Mouse (Mus musculus) cerebellum, adult 8-10 months (tissue): ENCODE results near the gene Bcl7a.
A peak's percentile ranks its signal among the peaks of the same experiment; 100 is the strongest.

Source experiments
- DNase-seq: peaks from one replicate; pipeline ENCODE4 v3.0.0; 2022

The Bcl7a gene

DNA sequence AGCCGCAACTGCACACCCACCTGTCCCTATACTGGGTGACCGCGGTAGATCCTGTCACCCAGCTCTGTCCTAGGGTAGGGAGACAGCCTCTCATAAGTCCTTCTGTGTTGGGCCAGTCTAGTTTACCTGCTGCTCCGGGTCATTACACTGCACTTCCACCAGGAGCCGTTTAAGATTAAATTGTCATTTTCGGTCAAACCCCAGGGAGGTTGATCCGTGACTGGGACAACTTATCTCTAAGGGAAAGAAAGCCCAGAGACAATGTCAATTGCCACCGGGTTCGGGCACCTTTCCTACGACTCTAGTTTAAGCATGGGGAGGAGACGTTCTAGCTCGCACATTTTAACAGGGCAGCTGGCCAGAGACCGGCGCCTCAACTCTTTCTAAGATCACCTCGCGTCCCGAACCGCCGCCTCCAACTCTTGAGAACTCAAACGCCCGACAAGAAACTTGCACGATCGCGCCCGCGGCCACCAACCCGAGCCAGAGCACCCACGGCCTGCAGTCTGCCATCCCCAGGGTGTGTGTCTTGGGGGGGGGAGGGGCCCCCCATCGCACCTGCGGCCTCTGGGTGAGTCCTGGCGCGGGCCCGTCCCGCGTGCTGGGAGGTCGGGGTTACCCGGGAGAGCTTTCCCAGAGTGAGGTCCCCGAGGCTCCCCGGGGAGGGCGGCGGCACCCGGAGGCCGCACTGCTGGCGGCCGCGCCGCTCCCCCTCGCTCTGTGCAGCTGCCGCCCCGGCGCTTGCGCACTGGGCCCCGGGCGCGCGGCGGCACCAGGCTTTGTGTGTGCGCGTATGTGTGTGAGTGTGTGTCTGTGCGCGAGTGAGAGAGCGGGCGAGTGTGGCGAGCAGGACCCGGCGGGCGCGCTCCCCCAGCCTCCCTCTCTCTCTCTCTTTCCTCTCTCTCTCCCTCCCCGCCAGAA is at the start of gene Bcl7a:
Gene Bcl7a (plus strand): TSS at position 128 of the 921 bp plus-strand sequence.
- peak; percentile 90 for DNase-seq

DNA sequence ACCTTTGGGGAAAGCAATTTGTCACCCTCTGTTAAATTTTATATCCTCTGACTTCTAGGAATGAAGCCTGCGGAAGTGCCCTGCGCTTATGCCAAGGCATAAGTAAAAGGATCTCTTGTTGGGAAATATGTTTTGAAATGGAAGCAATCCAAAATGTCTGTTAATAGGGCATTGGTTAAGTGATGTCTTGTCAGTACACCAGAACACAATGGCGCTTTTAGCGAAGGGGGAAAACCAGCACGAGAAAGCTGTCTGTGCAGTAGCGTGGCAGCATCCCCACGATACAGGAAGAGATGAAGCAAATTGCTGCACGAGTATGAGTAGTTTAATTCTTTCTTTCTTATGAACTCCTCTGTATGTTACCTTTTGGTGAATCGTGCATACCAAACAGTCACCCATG is 49.0 kb upstream of the Bcl7a start:
- DNase-seq: no peak

DNA sequence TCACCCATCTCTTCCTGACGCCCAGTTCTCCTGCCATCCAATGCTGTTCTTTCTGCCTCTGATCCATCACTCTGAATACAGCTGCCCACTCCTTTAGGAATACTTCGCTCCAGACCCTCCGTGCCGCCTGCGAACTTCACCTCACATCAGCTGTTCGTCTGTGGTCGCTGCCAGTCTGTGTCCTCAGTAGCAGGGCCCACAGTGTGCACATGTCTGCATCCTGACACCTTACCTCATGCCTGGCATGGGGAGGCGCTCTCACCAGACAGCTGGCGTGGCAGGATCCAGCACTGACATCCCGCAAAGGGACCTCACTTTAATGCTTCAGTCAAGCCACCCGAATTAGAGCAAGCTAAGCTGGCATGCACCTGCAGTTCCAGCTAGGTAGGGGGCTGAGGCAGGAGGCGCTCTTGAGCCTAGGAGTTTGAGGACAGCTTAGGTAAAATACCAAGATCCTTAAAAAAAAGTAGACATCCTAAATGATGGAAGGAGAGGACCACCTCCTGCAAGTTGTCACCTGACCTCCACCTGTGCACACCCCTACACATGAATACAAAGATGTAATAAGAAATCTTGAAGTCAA is 47.3 kb upstream of the Bcl7a start:
- DNase-seq: no peak

DNA sequence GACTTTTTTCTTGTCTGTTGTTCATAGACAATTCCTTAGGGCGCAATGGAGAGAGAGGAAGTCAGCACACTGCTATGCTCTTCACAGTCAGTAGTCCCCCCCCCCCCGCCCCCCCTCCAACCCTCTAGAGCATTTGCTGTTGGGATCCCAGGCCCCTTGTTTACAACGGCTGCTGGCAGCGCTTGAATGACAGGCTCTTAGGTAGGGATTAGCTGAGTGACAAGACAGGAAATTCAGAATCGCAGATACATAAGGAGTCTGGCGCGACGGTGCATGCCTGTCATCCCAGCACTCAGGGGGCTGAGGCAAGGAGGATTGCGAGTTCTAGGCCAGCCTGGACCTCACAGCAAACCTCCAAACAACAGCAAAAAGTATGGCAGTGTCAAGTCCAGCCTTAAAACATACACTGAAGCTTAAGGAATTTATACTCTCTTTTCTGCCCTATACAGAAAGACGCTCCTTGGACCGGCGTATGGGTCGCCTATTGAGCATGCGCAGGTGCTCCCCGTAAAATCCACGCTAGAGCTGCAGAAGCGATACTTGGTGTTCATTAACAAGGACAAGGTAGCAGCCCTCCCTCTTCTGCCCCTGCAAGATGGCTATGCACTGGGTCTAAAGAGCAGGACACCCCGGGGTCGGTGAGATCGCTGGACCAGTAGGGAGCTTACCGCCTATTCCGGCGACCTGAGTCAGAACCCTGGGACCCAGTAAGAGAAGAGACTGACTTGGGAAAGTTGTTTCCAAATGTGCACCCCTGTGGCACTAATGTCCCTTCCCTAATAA is 46.5 kb upstream of the Bcl7a start:
- DNase-seq: no peak

DNA sequence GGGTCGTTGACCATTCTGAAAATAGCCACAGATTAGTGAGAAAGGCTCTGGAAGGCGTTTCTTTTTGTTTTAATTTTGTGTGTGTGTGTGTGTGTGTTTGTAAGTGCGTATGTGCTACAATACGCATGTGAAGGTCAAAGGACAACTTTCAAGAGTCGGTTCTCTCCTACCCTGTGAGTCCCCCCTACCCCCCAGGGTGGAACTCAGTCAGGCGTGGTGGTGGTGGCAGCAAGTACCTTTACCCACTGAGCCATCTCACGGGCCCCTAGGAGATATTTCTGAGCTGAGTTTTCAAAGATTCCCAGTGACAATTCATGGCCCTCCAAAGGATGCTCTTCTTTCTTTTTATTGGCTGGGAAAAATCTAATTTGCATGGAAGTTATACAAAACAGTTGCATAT is 45.8 kb upstream of the Bcl7a start:
- no peak for DNase-seq

DNA sequence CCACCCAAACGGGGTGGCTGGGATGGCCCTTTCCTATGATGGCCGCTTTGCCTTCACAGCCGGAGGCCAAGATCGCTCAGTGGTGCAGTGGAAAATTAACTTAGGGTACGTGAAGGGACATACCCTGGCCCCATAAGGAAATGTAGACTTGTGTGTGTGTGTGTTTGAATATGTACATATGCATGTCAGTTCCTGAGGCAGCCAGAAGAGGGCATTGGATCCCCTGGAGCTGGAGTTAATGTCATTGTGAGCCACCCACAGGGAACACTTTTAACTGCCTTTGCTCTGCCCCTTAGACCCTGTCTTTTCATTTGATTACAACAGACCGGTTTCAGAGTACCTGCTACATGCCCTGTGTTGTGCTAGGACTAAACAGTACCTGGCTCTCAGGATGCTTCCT is 45.1 kb upstream of the Bcl7a start:
- no peak for DNase-seq

DNA sequence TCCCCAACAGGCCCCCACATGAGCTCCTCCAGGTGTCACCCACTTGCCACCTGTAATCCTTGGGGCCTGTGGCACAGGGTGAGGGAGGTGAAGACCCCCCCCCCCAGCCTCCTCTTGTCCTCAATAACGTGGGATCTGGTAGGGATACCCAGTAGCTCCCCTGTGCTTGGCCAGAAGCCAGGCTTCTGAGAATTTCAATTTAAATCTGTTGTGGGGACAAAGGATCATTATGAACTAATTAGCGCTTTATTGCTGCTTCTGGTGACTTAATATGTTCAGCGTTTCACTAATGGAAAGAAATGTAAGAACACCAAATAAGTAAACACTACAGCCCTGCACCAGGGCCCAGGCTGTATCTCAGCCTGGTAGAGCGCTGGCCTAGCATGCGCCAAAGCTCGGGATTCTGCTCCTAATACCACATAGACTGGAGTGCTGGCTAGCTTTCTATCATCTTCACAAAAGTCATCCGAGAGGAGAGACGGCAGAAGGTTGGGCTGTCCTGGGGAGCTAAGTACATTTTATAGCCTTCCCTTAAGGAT is 43.1 kb upstream of the Bcl7a start:
- DNase-seq: no peak

DNA sequence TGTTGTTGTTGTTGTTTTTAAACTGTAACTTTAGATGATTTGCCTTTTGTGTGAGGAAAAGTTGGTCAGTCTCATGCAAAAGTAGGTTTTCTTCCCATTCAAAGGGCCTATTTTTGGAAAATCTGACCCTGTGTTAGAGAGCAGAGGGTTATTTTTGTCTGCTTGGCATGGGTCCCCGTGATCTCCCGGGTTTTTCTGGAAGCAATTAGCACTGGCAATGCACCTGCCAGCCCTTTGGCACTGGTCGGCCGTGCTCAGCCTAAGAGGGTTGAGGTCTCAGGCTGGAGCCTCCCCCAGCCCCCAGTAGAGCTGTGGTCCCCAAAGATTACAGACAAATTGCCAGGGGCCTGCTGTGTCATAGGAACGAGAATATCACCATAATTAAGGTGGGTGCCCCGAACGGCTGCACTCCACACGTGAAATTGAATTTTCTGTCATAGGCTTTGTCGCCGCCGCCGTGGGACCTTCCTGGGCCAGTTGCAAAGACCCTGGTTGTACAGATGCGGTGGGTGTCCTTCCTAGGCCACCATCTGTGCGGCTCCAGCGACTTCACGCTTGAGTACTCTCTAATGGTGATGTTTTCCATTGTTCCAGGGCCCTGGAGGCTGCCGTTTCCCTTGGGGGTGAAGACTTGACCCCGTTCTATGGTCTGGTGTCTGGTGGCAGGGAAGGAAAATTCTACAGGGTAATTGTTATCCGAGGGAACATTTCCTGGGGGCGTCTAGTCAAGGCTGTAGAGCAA is 41.7 kb upstream of the Bcl7a start:
- peak; percentile 34 for DNase-seq

DNA sequence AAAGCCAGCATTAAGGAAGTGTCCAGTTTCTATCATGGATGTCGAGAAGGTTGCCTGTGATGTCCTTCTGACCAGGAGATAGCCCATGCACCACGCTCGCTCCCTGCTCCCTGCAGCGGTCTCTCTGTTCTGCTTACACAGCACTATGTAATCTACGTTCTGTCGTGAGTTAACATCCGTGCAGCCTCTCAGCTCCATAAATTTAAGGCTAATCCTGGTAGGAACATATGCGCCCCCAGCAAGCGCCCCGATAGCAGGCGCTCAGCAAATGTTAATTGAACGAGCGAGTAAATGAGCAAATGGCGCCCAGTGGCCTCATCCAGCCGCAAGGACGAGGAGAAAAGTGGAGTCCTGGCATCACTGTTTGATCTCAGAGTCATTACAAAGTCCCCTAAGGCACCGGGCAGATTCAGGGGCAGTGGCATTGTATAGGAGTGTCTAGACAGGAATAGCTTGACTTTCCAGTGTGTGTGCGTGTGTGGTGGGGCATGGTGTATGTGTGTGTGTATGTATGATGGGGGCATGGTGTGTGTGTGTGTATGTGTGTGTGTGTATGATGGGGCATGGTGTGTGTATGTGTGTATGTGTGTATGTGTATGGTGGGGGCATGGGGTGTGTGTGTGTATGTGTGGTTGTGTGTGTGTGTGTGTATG is 35.9 kb upstream of the Bcl7a start:
- no peak for DNase-seq

DNA sequence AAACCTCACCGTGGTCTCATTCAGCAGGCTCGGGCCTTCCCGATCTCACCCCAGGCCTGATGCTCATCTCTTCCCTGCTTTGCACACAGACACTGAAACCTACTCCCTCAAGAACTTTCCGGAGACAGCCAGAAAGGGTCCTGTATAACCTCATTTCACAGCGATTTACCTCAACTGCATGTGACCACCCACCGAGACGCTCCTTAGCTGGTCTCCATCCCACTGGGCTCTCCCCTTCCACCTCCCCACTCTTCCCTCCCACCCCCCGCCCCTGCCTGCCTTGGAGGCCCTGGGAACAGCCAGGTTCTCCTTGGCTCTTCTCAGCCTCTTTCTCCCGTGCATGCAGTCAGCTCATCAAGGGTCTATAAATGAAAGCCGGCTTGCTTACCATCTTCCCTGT is 33.8 kb upstream of the Bcl7a start:
- DNase-seq: no peak

DNA sequence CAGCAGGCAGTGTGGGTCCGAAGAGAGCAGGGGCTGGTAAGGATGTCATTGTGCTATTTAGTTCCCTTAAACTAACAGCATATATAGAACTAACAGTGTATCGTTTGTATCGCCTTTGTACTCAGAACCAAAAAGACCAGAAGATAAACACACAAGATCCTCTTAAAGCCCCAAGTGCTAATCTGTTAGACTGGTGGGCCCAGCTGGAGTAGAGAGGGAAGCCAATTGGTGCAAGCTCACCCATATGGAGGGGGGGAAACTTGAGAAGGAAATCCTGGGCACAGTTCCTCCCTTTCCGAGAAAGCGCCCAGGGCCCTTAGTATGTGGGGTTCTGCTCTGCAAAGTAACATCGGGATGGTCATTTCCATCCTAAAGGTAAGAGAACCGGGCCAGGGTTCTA is 33.4 kb upstream of the Bcl7a start:
- no peak for DNase-seq

DNA sequence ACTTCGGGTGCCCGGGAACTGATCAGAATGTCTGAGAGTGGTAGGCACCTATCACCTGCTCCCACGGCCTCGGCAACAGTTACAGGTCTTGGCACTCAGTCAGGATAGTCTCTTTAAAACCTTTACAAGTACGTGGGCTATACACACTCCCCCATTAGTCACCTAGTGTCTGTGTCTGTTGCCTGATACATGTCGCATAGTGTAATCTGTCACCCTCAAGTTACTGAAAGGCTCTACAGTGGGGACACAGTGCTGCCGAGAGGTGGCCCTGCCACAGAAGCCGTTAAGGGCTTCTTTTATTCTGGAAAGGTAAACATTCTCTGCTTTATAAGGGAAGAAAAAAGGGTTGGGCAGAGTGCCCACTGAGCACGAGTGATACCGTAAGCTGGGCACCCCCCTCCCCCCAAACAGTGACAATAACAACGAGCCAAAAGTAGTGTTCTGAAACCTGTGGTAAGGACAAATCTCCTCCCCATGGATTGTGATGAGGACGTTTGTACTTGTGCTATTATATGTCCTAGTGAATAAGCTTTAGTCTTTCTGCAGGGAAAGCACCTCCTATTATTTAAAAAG is 30.5 kb upstream of the Bcl7a start:
- DNase-seq: no peak

DNA sequence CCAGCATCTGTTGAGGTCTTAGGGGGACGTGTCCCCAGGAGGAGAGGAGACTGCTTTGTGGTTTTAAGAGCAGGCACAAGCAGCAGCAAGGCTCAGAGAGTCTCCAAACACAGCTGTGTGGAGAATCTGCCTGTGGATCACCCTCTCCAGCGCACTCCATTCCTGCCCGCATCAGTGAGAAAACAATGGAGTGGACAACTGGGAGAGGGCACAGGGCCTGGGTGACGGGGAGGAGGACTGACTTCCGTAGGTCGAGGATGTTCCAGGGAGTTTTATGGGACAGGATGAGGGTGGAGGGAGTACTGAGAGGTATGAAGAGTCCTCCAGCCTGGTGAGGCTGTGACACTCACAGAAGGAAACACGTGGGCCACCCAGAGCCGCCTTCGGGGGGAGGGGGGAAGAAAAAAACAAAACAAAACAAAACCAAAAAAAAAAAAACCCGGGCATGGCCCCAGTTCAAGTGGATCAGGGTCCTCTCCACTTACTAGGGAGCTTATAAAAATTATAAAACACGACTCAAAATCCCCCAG is 29.7 kb upstream of the Bcl7a start:
- DNase-seq: no peak

DNA sequence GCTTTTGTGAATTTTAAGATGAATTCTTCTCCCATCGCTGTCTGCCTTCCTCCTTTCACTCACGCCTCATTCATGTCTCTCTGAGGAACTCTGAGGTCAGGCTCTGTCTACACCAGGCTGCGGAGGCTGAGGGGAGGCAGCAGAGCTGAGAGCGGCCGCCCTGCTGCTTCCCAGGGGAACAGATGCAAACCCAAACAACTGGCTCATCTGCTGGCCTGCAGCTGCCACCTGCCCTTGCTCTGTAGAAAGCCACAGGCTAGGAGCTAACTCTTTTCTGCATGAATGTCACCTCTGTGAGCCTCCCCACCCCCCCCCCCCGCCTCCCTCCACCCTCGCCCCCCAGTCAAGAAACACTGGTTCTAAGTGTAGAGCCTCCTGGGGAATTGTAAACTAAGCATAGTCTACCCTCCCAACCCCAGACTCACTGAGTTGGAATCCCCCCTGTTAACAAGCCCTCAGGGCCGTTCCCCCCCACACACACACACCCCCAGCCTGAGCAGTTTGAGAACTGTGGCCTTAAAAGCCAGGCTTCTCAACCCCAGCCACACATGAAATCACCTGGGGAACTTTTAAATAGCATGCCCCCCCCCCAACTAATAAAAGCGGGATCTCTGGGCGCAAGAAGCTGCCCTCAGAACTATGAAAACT is 28.3 kb upstream of the Bcl7a start:
- no peak for DNase-seq

DNA sequence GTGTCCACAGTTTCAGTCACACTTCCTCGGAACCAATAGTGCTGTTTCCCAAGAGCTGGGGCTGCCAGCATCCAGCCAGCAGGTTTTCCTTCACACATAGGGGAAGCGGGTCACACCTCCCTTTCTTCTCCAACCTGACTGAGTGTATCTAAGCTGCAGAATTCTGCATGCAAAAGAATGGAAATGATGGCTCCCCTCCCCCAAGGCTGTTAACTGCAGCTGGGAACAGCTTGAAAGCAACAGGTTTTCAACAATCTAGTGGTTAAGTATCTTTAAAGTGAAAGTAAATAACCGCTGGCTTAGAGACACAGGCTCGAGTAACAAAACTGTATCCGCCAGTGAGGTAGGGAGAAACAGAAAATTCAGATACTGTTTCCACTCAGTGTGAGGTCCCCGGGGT is 25.6 kb upstream of the Bcl7a start:
- DNase-seq: no peak

DNA sequence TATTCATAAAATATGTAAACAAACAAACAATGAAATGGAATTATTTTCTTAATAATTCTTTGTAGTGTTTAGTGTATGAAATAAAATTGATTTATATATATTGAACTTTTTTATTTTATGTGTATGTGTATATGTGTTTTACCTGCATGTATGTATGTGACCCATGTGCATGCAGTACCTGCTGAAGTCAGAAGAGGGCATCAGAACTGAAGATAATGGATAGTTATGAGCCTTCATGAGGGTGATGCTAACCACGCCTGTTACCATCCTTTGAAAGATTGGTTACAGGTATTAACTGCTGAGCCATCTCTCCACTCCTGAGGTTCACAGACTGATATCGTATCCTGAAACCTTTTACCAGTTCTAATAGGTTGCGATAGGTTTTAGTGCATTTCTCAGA is 23.5 kb upstream of the Bcl7a start:
- DNase-seq: no peak

DNA sequence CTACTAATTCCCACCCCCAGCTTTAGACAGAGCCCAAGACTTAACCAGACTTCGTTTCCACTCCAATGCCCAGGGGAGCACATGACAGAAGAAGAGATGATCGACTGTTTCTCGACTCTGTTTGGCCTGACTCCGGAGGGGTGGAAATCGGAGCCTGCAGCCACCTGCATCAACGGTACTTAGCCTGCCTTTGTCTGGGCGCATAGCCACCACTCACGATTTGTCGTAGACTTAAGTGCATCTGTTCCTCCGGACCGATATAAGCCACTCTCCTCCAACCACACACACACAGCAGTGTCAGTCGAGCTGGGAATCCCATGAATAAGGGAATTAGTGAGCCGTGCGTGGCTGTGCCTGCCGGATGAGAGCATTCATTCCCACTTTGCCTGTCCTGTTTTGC is 19.4 kb upstream of the Bcl7a start:
- no peak for DNase-seq

DNA sequence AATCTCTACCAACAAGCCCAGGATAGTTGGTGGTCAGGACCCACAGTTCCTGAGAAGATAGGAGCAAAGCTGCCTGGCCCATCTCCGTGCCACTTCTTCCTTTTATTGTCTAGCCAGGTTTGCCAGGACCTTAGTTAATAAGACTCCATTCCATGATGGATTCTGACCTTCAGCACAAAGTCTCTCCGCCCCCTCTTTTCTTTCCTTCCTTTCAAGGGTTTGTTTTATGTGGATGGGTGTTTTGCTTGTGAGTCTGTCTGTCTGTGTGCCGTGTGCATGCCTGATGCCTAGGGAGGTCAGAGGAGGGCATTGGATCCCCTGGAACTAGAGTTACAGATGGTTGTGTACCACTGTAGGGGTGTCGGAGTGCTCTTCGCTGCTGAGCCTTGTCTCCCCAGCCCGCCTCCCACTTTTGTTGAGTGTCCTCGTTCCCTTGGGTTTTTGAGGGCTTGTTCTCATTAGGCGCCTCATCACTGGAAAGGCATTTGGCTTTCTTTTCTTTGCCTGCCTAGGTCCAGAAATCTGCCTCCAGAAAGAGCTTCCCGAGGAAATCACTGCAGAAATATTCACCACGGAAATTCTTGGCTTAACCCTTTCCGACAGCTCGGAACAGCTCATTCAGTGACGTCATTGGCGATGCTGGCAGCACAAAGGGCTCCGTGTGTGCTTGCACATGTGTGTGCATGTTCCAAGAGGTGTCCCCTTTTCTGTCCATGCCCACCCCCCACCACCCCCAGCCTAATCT is 17.5 kb upstream of the Bcl7a start:
- DNase-seq: no peak

DNA sequence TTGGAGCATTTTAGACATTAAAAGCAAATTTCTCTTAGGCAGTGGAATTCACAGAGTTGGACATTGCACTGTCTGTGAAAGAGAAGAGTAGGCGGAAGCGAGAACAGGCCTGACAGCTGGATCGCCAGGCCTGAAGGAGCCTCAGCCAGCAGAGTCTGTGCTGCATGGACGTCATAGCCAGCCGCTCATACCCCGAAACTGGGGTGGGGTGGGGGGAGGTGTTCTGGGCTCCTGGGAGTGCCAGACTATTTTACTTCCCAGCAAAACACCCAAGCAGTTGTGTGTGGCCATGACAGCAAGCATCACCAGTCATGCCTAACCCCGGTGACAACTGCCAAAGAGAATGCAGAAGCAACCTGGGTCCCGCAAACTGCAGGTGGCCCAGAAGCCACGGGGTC is 16.9 kb upstream of the Bcl7a start:
- DNase-seq: no peak

DNA sequence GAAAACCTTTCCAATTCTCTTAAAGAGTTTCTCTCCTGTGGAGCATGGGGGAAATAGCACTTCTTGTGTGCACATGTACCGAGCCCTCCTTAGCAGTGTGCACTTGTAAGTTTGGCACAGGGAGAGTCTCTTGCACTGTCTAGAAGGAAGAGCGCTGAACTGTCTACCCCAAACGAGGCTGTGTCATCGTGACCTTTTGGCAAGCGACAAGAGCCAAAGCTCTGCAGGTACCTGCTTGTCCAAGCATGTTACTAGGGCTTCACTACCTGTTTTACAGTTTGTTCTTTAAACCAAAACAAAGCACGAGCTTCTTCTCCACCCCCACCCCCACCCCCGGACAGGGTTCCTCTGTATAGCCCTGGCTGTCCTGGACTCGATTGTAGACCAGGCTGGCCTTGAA is 15.9 kb upstream of the Bcl7a start:
- DNase-seq: no peak
